Mouse (Mus musculus) gastrocnemius, postnatal 4 days (tissue): ENCODE data around the gene Gm20503. TPM values are rescaled to one million over a fixed set of nuclear protein-coding genes. Genes with fewer than 3 reads are reported as not detected.

Experiments
- DNase-seq, 2 experiments: peaks; one replicate each; pipeline ENCODE4 v3.0.0; 2021 to 2022; ENCODE audit warnings: low spot score in 2 of 2, mixed read lengths in 2 of 2
- total RNA-seq, 2 experiments: library from RNA; stranded (reverse); gene quantifications; 2 replicates each; pipeline ENCODE4 v1.2.3; 2021

Gene Gm20503
- total RNA-seq, 2 experiments from 2014 or later: 5.3 TPM; not detected in 1

DNA sequence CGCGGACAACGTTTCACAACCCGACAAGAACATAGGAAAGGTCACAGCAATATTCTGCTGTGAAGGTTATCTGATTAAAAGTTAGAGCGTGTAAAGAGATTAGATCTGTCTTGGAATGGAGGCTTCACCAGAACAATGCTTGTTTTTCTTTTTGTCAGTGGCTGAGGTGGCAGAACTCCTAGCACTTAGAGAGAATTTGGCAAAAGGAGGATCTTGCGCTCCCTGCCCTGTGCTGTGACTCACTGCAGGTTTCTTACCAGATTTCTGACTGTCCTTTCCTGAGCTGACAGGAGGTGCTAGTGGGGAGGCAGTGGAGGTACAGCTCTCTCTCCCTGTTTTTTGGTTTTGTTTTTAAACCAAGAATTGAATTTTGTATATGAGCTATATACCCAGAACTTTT is 4.0 kb downstream of the Gm20503 start:
- no peak for DNase-seq

- no peak for DNase-seq
Observed at GRCm38 (mm10) chr4:59007974-59008373, 5.0 kb downstream of the Gm20503 start.

- DNase-seq: no peak
Observed at GRCm38 (mm10) chr4:59009186-59009585, 6.2 kb downstream of the Gm20503 start.

GRCm38 (mm10) chr4:59009696-59010095 is 6.7 kb downstream of the Gm20503 start:
- no peak for DNase-seq

DNA sequence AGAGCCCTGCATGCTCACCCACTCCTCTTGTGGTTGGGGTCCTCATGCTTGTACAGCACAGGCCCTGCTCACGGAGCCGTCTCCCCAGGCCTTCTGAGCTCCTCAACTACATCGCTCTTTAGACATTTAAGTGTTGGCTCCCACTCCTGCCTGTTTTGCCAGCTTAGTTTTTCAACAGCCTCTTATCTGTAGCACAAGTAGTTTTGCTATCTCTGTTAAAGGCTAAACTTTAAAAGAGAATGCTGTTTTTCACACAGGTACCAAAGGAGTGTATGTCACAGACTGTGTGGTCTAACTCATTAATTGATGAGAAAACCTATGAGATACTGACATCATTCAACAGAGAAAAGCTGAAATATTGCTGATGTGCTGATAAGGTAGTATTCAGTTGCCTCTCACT is 8.4 kb downstream of the Gm20503 start:
- no peak for DNase-seq

DNA sequence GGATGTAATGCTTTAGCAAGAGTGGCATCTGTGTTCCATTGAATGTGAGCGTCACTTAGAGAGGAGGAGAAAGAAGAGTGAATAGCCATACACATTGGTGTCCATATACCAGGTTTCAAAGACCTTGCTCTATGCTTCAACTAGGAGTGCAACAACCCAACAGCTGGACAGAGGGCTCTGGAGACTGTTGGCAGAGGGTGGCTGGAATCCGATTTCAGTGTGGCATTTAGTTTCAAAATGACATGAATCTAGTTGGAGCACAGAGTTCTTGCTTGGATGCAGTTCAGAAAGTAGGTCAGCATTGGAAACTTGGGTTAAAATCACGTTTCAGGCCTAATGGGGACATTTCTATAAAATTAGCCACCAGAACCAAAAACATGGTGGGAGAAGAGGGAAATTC is 12.2 kb downstream of the Gm20503 start:
- no peak for DNase-seq

DNA sequence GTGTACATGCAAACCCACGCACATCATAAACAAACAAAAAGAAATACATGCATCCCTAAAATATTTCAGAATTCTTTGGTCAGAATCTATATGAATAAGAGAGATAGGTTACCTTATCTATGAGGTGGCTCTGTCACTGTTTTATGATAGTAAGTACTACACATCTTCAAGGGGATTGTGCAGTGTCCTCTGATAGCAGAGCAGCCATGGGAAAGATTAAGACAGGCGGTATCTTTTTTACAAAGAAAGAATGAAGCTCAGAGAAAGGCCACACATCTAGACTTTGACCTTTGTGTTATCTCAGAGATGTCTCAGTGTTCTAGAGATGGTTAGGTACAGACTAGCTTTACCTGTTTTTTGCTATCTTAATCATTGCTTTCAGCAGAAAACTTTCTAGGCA is 13.9 kb downstream of the Gm20503 start:
- no peak for DNase-seq

DNA sequence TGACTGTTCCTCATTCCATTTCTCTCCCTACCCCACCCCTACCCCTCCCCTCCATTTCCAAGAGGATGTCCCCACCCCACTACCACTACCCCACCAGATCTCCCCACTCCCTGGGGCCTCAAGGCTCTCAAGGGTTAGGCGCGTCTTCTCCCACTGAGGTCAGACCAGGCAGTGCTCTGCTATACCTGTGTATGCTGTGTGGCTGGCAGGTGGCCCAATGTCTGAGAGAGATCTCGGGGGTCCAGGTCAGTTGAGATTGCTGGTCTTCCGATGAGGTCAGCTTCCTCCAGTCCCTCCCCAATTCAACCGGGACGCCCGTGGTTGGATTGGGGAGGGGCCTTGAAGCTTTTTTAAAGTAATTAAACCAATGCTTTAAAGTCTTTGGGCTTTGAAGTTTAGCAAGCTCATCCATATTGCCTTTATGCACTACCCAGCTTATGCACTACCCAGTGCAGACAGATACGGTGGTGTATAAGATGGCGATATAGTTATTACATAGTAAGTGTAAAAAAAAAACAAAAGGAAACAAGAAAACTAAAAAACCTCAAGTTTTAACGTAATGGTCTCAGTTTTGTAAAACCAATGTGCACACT is 31.4 kb downstream of the Gm20503 start:
- no peak for DNase-seq

- peak; percentile 74 for DNase-seq
Observed at GRCm38 (mm10) chr4:59034918-59035785, 32.1 kb downstream of the Gm20503 start, which contains the start of gene Gng10. Gene Gng10 (plus strand): TSS chr4:59035088.

- DNase-seq: no peak
Observed at GRCm38 (mm10) chr4:59035786-59036350, 32.9 kb downstream of the Gm20503 start.

GRCm38 (mm10) chr4:59036490-59037127 is 33.6 kb downstream of the Gm20503 start:
- peak; percentile 40 to 77 for DNase-seq

DNA sequence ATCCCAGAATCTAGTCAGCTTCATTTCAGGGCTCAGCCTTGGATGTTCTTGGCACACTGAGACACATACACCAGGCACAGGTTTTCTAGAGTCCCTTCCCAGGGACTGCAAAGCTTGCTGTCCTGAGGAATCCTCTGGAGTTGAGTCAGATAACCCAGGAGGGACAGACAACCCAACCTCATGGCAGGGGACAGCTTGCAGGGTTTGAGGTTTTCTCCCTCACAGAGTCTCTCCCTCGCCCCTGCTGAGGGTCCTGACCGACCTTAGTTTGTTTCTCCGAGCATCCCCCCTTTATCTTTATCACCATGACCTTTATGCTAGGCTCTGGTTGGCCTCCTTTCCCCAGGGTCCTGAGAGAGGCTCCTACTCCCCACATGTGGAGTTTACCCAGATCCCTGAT is 34.5 kb downstream of the Gm20503 start:
- DNase-seq: no peak

DNA sequence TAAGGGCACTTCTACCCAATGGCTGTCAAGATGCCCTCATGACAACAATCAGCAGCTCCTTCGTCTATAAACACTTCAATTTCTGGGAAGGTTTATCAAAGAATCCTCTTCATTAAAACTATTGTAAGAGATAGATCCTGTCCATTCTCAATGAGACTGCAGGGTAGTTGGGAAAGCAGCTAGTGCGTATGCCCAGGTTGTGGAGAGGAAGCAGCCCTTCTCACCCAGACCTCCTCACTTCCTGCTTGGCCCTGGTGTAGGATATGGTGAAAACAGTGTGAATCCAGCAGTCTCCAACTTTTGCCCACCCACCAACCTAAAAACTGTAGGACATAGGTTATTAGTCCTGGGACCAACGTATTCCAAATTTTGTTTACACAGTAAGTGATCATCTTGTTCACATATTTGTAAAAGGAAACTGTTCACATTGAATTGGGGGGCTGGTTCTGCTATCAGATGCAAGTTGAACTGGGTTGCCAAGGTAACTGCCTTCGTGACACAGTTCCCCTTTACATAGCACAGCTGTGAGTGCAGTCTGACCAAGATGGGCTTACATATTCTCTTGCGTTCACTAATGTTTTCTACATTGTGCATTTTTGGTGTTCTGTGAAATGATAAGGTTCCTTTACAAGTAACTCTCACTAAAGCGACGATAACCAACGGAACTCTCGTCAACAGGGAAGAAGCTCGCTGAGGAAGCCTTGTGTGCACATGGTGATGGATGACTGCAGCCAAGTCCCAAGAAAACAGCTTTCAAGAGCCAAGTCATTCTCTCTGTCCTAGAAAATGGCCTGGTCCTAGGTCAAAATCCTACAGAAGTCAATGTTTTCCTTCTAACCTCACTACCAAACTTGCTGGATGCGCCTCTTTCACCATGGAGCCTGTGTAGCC is 37.6 kb downstream of the Gm20503 start:
- DNase-seq: no peak

DNA sequence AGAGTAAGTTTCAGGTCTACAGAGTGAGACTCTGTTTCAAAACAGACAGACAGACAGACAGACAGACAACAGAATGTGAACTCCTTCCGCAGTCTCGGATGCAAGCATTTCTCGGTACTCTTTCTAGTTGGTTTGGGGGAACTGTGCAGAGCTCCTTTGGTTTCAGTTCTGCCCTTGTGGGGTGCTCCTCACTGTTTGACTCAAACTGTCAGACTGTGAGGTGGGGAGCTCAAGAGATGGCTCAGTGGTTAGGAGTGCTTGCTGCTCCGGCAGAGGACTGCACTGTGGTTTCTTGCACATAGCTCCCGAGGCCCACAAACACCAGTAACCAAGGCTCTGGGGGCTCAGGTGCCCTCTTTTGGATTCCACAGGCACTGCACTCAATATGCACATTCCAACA is 40.1 kb downstream of the Gm20503 start:
- no peak for DNase-seq

GRCm38 (mm10) chr4:59043891-59044290 is 40.9 kb downstream of the Gm20503 start:
- DNase-seq: no peak

DNA sequence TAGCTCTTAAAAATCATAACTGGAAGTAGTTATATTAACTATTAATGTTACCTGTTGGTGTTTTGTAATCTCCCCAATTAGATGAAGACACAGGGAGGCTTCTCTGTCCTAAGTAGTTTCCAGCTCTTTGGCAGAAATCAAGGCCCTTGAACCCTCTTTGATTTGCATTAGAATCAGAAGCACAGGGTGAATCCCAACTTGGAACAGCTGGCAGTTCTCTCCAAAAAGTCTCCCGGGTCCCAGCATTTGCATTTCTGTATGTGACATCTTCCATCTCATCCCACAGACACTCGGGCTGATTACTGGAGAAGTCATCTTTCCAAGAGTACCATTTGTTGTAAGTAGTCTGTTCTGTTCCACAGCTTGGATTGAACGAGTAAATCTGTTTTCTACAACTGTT is 44.2 kb downstream of the Gm20503 start:
- no peak for DNase-seq

- no peak for DNase-seq
Observed at GRCm38 (mm10) chr4:59051081-59051480, 48.1 kb downstream of the Gm20503 start.

GRCm38 (mm10) chr4:59057929-59058328 is 54.9 kb downstream of the Gm20503 start:
- DNase-seq: no peak

GRCm38 (mm10) chr4:59062526-59062925 is 59.5 kb downstream of the Gm20503 start:
- DNase-seq: no peak

GRCm38 (mm10) chr4:59069276-59069675 is 66.3 kb downstream of the Gm20503 start:
- no peak for DNase-seq

- no peak for DNase-seq
Observed at GRCm38 (mm10) chr4:59083430-59083829, 80.4 kb downstream of the Gm20503 start.
